Mouse (Mus musculus): ENCODE data around the gene Wnt5a. TPM values are rescaled to one million over a fixed set of nuclear protein-coding genes. Genes with fewer than 3 reads are reported as not detected.

Wnt5a gene
- total RNA-seq (2014; fragmentation: Nextera tagmentation) (not detected in 2 replicates), total RNA-seq (2017) (not detected in 2 replicates)

DNA sequence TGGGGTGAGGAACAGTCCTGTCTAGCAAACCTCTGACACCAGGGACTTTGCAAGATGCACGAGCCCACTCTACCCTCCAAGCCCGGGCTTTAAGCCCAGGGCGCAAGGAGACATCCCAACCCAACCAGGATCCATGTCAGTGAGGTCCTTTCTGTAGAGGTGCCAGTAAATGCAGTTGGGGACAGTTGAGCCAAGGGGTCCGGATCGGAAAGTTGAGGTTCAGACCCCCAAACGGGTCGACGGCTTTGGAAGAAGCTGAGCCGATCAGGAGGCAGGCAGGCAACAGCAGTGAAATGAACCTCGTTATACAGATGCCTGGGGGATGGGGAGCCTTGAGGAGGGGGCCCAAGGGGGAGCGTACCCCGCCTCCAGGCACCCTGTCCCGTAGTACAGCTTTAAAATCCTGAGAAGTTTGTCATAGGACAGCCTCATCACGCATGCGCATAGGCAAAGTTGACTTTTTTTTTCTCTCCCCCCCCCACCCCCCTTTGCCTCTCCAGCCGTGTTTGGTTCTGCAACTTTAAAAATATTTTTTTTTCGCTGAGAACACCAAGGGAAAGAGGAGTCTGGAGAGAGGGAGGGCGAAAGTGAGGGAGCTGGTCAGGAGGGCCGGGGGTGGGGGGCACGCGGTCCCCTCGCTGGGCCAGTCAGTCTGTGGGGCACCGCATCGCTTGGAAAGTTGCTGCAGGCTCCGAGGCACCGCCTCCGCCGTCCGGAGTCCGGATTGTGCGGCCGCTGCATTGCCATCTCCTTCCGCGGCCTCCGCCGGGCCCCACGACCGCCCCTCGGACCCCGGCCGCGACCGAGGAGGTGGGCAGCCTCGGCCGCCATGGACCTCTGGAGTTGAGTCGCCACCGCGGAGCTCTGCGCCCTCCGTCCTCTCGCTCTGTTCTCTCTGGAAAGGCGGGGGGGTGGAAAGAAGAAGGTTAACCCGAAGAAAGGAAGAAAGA is at the start of gene Wnt5a:
Wnt5a (plus strand) TSS at position 650 of the 950 bp plus-strand sequence.
- no peak for ATAC-seq (replicated peaks; ENCODE audit: poor library complexity, severe bottlenecking)

DNA sequence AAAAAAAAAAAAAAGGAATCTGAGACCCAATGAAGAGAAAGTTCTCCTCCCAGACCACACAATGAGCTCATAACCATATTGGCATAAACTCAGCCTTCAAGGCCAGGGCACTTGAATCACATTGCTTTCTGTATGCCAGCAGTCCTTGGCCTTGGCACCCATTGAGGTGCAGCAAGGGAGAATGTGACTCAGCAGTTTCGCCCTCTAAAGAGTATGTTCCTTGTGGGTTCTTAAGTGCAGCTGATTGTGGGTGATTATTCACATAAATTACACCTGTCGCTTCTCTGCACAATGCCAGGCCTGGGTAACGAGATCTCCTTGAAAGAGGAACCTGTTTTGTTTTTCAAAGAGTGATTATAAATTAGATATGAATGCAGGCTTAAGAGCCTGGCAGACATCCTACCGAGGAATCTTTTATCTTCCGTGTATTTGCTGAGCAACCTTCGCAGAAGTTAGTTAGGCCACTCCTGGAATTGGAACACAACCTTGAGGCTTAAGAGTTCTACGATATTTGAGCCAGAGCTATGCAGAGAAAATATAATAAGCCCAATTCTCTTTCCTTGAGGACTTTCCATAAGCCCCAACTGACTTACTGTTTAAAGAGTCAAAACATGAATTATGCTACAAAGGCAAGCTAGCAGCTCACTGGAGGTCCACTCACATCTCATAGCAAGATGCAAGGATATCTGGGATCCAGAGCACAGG is 48.0 kb upstream of the Wnt5a start:
- ATAC-seq (replicated peaks; ENCODE audit: poor library complexity, severe bottlenecking) = no peak

DNA sequence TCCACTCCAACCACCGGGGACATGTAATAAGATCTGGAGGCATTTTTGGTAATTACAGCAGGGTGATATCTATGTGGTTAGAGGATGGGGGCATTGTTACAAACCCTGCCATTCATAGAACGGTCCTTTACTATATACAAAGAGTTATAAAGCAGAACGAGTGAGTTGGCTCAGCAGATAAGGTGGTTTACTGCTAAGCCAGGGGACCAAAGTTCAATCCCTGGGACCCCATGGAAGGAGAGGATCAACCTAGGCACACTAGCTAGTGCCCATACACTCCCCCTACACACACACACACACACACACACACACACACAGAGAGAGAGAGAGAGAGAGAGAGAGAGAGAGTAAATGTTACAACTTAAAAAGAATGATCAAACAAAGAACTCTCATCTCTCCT is 47.1 kb upstream of the Wnt5a start:
- no peak for ATAC-seq (replicated peaks; ENCODE audit: poor library complexity, severe bottlenecking)

DNA sequence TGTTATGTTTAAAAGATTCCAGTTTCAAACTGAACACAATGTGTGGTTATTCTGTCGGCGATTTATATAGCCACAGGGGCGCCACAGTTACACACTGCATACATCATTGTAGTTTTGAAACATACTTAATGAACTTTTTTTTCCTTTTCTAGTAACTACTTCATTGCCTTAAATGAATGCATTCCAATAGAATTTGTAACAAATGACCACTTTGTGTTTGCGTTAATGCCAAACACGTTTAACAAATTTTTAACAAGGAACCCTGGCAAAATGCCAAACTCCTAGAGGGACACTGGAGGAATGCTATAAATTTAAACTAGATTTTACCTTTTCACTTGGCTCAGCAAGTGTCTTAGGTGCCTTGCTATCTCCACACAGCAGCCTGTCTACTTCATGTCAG is 36.6 kb upstream of the Wnt5a start:
- ATAC-seq (replicated peaks; ENCODE audit: poor library complexity, severe bottlenecking) = no peak

DNA sequence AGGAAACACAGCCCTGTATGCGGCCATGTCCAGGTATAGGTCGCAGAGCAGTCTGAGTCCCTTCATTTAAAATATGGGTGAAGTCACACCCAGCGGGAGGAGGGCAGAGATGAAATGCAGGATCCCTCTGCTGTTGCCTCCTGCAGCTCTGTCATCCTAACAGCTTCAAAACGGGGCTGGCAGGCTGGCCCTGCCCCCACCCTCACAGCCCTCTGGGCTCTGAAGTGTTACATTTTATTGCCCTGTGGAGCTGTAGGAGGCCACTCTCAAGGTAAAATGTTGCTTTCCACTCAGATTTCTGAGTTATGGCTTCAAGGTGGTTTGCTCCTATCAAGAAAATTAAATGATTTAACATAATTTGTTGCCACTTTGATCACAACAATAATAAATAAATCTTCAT is 34.9 kb upstream of the Wnt5a start:
- ATAC-seq (replicated peaks; ENCODE audit: poor library complexity, severe bottlenecking) = no peak

DNA sequence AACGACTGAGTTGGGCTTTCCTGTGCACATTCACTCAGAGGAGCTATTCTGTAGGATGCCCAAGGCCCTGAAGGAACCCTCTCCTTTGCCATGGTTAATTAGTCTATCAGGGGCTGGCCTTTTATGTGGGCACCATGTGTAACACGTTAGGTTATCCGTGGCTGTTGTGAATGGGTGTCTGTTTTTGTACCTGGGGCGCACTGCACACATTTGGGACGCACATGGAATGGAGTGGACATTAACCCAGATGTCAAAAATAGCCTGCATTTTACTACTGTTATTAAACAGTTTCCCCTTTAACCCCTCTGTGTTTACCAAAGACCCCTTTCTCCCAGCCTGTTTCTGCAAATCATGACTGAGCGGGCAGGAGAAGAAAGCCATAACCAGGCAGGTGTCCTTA is 34.3 kb upstream of the Wnt5a start:
- no peak for ATAC-seq (replicated peaks; ENCODE audit: poor library complexity, severe bottlenecking)

DNA sequence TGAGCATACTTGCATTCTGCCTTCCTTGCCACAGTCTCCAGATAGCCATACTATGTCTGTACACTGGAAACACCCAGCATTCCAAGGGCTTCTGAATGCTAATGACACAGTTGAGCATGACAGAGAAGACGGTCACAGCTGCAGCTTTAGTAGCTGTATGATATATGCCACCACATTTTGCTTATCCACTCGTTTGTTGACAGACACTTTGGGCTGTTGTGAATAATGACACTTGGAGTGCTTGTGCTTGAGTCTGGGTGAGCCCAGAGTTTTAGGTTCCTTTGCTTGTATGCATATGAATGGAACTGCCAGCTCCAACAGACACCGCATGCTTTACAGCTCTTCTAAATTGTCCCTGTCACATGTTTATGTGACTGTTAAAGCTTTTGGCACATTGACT is 29.5 kb upstream of the Wnt5a start:
- ATAC-seq (replicated peaks; ENCODE audit: poor library complexity, severe bottlenecking) = no peak

DNA sequence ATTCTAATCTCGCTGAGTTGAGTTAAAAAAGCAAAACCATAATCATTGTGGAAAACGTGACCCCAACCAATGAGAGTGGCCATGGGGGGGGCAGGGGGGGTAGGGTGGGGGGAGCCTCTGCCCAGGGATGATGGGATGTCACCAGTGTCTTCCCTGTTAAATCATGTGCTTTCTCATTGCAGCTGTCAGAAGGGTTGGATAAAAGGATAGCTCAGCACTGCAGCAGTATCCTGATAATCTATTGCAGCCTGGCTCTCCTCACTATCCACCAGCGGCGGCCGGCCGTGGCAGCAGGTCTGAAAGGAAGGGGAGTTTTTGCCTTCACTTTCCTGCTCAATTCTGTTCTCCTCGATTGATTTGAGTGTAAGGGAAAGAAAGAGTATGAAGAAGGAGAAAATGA is 29.1 kb upstream of the Wnt5a start:
- no peak for ATAC-seq (replicated peaks; ENCODE audit: poor library complexity, severe bottlenecking)

DNA sequence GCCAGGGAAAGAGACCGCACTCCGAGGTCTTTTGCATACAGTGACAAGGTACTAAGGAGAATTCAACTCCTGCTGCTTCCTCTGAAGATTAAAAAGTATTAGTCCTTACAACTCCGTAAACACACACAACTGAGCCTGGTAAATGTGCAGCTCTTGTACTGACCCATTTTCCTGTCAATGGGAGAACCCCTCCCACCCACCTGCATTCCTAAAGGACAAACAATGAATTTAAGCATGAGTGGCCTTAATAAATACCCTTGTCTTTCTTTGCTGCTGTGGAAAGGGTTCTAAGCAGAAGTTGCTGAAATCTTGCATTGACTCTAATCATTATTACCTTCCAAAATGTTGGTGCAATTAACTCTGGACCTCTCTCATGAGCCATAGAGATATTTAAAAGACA is 27.8 kb upstream of the Wnt5a start:
- ATAC-seq (replicated peaks; ENCODE audit: poor library complexity, severe bottlenecking) = no peak

DNA sequence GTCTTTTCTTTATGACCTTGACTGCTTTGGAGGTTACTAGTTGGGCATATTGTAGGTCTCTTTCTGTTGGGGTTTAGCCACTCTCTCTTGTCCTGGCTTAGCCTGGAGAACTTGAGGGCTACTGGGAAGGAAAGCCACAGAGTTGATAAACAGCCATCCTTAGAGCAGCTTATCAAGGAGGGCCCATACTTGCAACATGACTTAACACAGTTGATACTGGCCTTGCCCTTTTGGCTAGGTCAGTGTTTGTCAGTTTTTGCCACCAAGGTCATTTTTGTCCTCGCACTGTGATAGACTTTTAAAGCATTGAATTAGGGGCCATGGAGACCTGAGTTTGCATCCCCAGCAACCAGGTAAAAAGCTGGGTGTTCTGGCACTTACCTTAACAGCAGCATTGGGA is 23.7 kb upstream of the Wnt5a start:
- ATAC-seq (replicated peaks; ENCODE audit: poor library complexity, severe bottlenecking) = no peak

DNA sequence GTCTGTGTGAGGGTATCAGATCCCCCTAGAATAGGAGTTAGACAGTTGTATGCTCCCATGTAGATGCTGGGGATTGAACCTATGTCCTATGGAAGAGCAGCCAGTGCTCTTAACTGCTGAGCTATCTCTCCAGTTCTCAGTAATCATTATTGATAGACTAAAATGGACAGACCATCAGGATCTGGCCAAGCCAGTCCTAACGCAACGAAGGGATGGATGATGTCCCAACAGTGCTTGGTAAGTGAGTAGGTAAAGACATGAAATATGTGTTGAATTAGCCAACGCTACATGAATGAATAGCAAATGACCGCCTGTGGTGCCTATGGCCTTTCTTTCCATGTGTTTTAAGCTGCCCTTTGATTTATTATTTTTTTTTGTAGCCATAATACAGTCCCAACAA is 10.7 kb upstream of the Wnt5a start:
- no peak for ATAC-seq (replicated peaks; ENCODE audit: poor library complexity, severe bottlenecking)

DNA sequence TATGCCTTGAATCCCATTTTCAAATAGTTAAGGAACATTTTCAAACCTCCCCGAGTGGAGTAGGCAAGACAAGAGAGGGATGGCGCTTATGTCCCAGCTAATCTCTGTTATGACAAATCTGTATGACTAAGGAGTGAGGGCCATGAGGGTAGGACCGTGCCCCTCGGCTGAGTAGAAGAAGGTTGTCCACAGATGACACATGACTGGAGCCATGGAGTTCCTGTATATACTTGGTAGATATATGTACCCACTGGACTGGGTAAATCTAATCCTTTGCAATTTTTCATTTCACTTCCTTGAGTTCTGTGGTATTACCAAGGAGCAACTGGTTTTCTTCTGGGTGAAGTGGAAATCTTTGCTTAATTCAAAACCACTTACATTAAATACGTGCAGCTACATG is 10.3 kb upstream of the Wnt5a start:
- ATAC-seq (replicated peaks; ENCODE audit: poor library complexity, severe bottlenecking) = no peak

DNA sequence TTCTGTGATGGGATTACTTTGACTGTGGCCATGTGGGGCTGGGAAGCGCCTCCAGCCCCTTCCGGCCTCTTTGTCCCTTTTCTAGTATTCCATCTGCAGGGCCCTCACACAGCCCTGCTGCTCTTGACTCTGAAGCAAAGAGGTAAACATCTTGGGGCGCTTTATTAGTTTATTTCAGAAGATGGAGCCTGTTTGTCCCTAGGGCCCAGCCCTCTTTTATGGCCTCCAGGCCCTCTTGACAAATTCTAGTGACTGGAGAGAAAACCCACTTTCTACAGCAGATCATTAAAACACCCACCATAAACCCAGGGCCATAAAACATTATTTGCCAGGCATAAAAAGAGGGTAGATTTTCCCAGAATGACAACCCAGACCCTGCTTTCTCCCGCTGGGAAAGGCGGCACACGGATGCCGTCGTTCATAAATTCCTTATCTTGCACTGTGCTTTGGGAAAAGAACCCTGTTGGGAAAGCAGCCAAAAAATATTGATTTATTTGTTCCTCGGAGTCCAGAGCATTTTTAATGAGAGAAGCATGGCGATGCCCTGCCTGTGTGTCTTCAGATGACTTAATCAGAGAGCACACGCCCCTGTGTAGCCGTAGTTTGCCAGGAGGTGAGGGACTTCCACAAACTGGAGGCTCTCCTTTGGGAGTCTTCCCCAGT is 3.2 kb upstream of the Wnt5a start:
- ATAC-seq (replicated peaks; ENCODE audit: poor library complexity, severe bottlenecking) = no peak

DNA sequence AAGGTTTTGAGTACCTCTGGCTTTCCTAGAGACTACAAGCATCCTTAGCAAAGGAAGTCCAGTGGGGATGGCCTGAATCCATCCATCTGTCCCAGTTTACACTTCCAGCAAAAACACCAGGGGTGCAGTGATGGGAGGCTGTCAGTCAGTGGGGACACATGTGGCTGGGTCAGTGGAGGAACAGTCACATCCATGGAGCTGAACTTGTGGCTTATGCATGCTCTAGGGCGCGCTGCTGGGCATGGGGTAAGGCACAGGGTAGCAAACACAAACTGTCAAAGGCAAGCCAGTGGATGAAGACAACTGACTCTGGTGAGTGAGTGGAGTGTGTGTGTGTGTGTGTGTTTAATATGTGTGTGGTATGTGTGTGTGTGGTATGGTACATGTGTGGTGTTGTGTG is 1.3 kb upstream of the Wnt5a start:
- ATAC-seq (replicated peaks; ENCODE audit: poor library complexity, severe bottlenecking) = no peak

DNA sequence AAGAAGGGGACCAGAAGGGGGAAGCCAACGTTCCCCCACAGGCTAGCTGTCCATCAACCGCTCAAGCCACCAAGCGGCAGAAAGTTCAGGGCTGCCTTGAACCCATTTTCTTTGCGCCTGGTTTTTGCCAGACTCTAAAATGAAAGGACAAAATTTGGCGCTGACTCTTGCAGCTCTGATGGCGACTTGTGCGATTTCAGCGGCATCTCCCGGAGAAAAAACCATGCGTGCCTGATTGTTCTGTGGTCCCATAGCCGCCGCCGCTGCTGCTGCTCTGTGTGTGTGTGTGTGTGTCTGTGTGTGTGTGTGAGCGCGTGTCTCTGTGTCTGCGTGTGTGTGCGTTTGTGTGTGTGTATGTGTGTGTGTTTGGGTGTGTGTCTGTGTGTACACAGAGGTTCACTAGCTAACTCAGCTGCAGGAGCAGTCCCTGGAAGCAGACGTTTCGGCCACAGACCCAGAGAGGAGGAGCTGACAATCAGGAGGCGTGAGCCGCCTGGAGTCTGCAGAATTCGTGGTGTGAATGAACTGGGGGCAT is 568 bp downstream of the Wnt5a start:
- no peak for ATAC-seq (replicated peaks; ENCODE audit: poor library complexity, severe bottlenecking)

DNA sequence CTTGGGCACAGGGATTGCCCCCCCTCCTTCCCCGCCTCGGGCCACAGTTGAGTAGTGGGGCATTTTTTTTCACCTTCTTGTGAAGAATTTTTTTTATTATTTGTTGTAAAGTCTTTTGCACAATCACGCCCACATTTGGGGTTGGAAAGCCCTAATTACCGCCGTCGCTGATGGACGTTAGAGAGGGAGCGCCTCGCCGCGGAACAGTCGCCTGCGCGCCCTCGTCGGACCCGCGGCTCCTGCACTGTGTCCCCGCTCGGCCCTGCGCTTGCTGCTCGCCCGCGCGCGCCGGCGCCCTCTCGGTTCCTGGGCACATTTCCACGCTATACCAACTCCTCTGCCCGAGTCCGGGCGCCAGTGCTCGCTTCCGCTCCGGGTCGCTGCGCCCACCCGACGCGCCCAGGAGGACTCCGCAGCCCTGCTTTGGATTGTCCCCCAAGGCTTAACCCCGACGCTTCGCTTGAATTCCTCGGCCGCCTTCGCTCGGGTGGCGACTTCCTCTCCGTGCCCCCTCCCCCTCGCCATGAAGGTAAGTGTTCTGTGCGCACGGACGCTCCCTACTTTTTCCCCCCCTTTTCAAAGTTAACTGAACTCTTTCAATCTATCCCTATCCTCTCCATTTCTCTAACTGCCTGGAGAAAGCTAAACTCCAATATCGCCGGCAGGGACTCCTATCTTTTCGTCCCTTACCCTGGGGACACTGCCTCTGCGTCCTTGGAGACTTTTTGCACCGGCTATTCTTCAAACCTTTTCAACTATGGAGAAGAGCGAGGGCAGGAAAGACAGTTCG is 1.2 kb downstream of the Wnt5a start:
- peak; percentile 24; the same call in 1 of the 2 replicates for ATAC-seq (replicated peaks; ENCODE audit: poor library complexity, severe bottlenecking)

DNA sequence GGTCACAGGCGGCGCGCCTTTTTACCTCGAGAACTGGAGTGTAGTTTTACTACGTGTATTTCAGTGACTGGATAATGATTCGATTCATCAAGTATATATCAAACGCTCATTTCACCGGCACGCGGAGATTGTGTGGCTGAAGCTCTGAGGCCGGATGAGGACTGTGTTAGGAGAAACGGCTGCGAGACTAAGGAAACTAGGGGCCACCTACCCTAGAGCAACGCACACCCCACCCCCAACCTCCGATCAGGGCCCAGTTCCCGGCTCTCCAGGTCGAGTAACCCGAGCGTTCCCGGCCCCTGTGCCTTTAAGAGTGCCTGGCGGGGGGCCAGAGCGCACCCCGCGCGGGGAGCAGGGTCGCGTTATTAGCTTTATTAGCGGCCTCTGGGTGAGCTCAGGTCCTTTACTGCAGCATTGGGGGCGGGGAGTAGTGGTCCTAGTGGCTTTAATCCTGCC is 1.9 kb downstream of the Wnt5a start:
- no peak for ATAC-seq (replicated peaks; ENCODE audit: poor library complexity, severe bottlenecking)

DNA sequence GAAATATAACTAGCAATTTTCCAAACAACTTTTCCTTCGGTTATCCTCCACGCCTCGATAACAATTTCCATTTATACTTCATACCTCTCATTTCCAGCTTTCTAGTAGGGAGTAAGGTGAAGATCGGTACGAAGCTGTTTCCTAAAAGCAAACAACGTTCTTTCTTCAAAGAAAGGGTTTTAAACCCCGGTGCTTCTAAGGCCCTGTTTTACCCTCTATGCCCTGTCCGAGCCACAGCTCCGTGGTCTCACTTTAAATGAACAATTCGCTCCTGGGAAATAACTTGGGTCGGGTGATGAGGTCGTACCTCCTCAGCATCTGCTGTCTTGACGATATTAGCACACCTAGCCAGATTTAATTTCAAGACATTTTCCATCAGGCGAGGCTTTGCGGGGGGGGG is 2.5 kb downstream of the Wnt5a start:
- no peak for ATAC-seq (replicated peaks; ENCODE audit: poor library complexity, severe bottlenecking)

DNA sequence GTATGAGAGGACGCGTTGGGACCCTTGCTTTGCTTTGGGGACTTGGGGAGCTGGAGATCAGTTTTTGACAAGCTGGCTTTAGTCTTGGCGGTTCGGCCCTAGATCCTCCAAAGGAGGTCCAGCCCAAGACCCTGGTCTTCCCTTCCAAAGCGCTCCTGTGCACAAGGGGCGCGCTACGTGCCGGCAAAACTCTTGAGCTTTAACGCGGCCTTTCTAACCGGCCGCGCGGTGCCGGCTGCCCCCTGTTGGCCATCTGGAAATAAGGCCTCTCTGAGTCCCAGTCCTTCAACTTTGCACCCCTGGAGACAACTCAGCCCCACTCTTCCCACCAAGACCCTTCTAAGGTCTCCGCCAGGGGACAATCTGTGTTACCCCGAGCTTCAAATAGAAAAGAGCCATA is 2.9 kb downstream of the Wnt5a start:
- peak; percentile 53 for ATAC-seq (replicated peaks; ENCODE audit: poor library complexity, severe bottlenecking)
